Mouse (Mus musculus) limb, embryonic 11.5 days (tissue): ENCODE measurements around the gene Pkd1. TPM values are rescaled to one million over a fixed set of nuclear protein-coding genes. Genes with fewer than 3 reads are reported as not detected.
A peak's percentile ranks its signal among the peaks of the same experiment; 100 is the strongest.

Experiments used
- ATAC-seq: fragments of 200-750 bp; cut with Nextera tagmentation; 2 replicates; pipeline ENCODE4 v1.8.0; 2017; ENCODE audit warnings: low read depth; ENCODE audit not compliant: insufficient number of reproducible peaks, low FRiP score, low TSS enrichment
- DNase-seq: peaks from one replicate; pipeline ENCODE4 v3.0.0-alpha.2; 2015; ENCODE audit warnings: low spot score
- H3K27ac ChIP-seq: fragments of 300-500 bp; sonication (generic); replicated peaks from 2 replicates; pipeline ENCODE4 v1.5.1; 2014; ENCODE audit warnings: low read depth, mild to moderate bottlenecking, low read length
- H3K27me3 ChIP-seq: fragments of 300-500 bp; sonication (generic); 2 replicates; pipeline ENCODE4 v1.6.1; 2014; ENCODE audit warnings: mild to moderate bottlenecking, low read length, mixed read lengths; ENCODE audit not compliant: control insufficient read depth, insufficient read depth
- H3K36me3 ChIP-seq: fragments of 300-500 bp; sonication (generic); 2 replicates; pipeline ENCODE4 v1.6.1; 2014; ENCODE audit warnings: mild to moderate bottlenecking, low read length, moderate library complexity, mixed read lengths; ENCODE audit not compliant: control insufficient read depth, insufficient read depth
- H3K4me1 ChIP-seq: fragments of 300-500 bp; sonication (generic); 2 replicates; pipeline ENCODE4 v1.6.1; 2014; ENCODE audit warnings: low read length, mixed read lengths; ENCODE audit not compliant: control insufficient read depth, insufficient read depth
- H3K4me2 ChIP-seq: fragments of 300-500 bp; sonication (generic); 2 replicates; pipeline ENCODE4 v1.6.1; 2014; ENCODE audit warnings: low read depth, mild to moderate bottlenecking, moderate library complexity; ENCODE audit not compliant: severe bottlenecking
- H3K4me3 ChIP-seq: fragments of 300-500 bp; sonication (generic); 2 replicates; pipeline ENCODE4 v1.5.1; 2014; ENCODE audit warnings: low read depth, low read length
- H3K9ac ChIP-seq: fragments of 300-500 bp; sonication (generic); 2 replicates; pipeline ENCODE4 v1.6.1; 2014; ENCODE audit warnings: mild to moderate bottlenecking, low read length
- H3K9me3 ChIP-seq: fragments of 300-500 bp; sonication (generic); 2 replicates; pipeline ENCODE4 v1.6.1; 2016; ENCODE audit warnings: low read length; ENCODE audit not compliant: control insufficient read depth
- WGBS: fragments of 180-500 bp; shearing (Covaris S2); extraction: QIAGEN DNeasy Blood & Tissue Kit; methylation state at CpG from one replicate; pipeline ENCODE4 v1.1.7; 2014; 5-methylcytosine and 5-hydroxymethylcytosine counted together
- microRNA-seq: library from miRNA; unstranded; fragments of <30 nt; microRNA quantifications from one replicate; pipeline ENCODE4, GENCODE M21; 2016
- polyA plus RNA-seq: library from polyadenylated mRNA; unstranded; fragments of >200 nt; fragmentation: Nextera tagmentation; extraction: Ambion mirVana; gene quantifications from 2 replicates; pipeline ENCODE4 v1.2.1, GENCODE M21; 2014

Pkd1 gene
- polyA plus RNA-seq, 1 experiment from 2014 or later = 22.5 TPM

- Histone ChIP-seq H3K27ac (no peak overlapping the region), H3K36me3 (peaks cover 10% of the 10 kb centered on the region), H3K27me3 (no peaks in the 10 kb centered on the region), H3K4me3 (no peak overlapping the region), H3K9me3 (no peaks in the 10 kb centered on the region), H3K4me2 (no peak overlapping the region), H3K9ac (no peak overlapping the region), H3K4me1 (peaks cover 35% of the 10 kb centered on the region)
- DNase-seq (no peak), ATAC-seq (no peak)
- 62% methylated on average over 6 of the region's 6 CpGs for WGBS
These were observed 93.2 kb downstream of the Pkd1 start for GRCm38 (mm10) chr17:24642791-24643343.

GRCm38 (mm10) chr17:24644030-24644715, 94.5 kb downstream of the Pkd1 start:
- H3K4me3 ChIP-seq = no peak overlapping the region
- no peak overlapping the region for H3K4me2 ChIP-seq
- DNase-seq = no peak
- H3K27ac ChIP-seq = 0 out of 2 replicates have a peak overlapping the region, but pooled peaks have one; percentile 22
- H3K4me1 ChIP-seq = peaks cover 30% of the 10 kb centered on the region
- ATAC-seq = no peak
- 0 out of 2 replicates have a peak overlapping the region, but pooled peaks have one; percentile 39 for H3K9ac ChIP-seq
- no peaks in the 10 kb centered on the region for H3K27me3 ChIP-seq
- no peaks in the 10 kb centered on the region for H3K9me3 ChIP-seq
- WGBS = 45% methylated on average over 7 of the region's 7 CpGs
- peaks cover 10% of the 10 kb centered on the region for H3K36me3 ChIP-seq

- H3K4me3 ChIP-seq = no peak overlapping the region
- peaks cover 27% of the 10 kb centered on the region for H3K4me1 ChIP-seq
- H3K27me3 ChIP-seq = no peaks in the 10 kb centered on the region
- H3K9ac ChIP-seq = no peak overlapping the region
- no peak overlapping the region for H3K4me2 ChIP-seq
- ATAC-seq (no peak), DNase-seq (no peak)
- no peak overlapping the region for H3K27ac ChIP-seq
- H3K36me3 ChIP-seq = peaks cover 8% of the 10 kb centered on the region
- WGBS = 82% methylated on average over 9 of the region's 9 CpGs
- H3K9me3 ChIP-seq = no peaks in the 10 kb centered on the region
These were observed 95.5 kb downstream of the Pkd1 start for GRCm38 (mm10) chr17:24644875-24645721.

DNA sequence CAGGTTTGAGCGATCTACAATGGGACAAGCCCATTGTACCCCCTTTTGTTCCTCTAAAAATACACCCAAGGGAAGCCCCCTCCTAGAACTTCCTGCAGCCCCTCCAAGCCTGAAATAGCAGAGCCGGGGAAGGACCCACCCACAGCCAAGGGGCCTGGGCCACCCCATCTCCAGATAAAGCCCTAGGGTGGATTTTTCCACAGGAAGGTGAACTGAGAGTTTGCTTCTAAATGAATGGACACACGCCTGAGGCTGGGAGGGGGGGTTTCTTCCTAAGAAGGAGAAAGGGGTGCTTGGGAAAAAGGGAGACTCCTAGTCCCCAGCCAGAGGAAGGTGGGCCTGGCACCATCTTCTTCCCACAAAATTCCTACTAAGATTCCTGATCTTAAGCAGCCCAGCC, 96.3 kb downstream of the Pkd1 start:
- Histone ChIP-seq H3K9me3 (no peaks in the 10 kb centered on the region), H3K4me3 (no peak overlapping the region), H3K4me2 (no peak overlapping the region), H3K9ac (no peak overlapping the region), H3K27me3 (no peaks in the 10 kb centered on the region), H3K36me3 (peaks cover 6% of the 10 kb centered on the region; the same call in 1 of the 2 replicates), H3K4me1 (peaks cover 26% of the 10 kb centered on the region), H3K27ac (no peak overlapping the region)
- 89% methylated on average over 3 of the region's 3 CpGs for WGBS
- ATAC-seq (no peak), DNase-seq (no peak)

Small RNAs within 50 kb of the gene (microRNA-seq; reads per million reads assigned to microRNA genes)
- gene Gm24589 = not detected

Other genes with a start within 250 kb of the Pkd1 start
- gene Abca17, start 198.8 kb upstream of the Pkd1 start, polyA plus RNA-seq = not detected in 2 replicates
- 3.0 and 4.0 TPM in 2 replicates for gene Abca3, start 197.9 kb upstream of the Pkd1 start, polyA plus RNA-seq
- 409 and 410 TPM in 2 replicates for gene Rnps1, start 135.3 kb upstream of the Pkd1 start, polyA plus RNA-seq
- 90.0 and 91.7 TPM in 2 replicates for gene Eci1, start 123.2 kb upstream of the Pkd1 start, polyA plus RNA-seq
- 1.7 and 2.4 TPM in 2 replicates for gene Dnase1l2, start 106.7 kb upstream of the Pkd1 start, polyA plus RNA-seq
- 23.9 and 26.3 TPM in 2 replicates for gene E4f1, start 79.5 kb upstream of the Pkd1 start, polyA plus RNA-seq
- gene Pgp, start 79.4 kb upstream of the Pkd1 start, polyA plus RNA-seq = 64.1 and 67.3 TPM in 2 replicates
- 0.21 and 0.51 TPM in 2 replicates for gene Bricd5, start 76.0 kb upstream of the Pkd1 start, polyA plus RNA-seq
- 30.3 and 36.2 TPM in 2 replicates for gene Mlst8, start 70.8 kb upstream of the Pkd1 start, polyA plus RNA-seq
- 2.3 and 2.5 TPM in 2 replicates for gene Caskin1, start 61.2 kb upstream of the Pkd1 start, polyA plus RNA-seq
- 89.3 and 102 TPM in 2 replicates for gene Traf7, start 21.9 kb upstream of the Pkd1 start, polyA plus RNA-seq
- 1.8 and 3.1 TPM in 2 replicates for gene Rab26, start 15.6 kb upstream of the Pkd1 start, polyA plus RNA-seq
- 62.7 and 66.8 TPM in 2 replicates for gene Tsc2, start 82.8 kb downstream of the Pkd1 start, polyA plus RNA-seq
- gene Nthl1, start 82.8 kb downstream of the Pkd1 start, polyA plus RNA-seq = 19.5 and 23.2 TPM in 2 replicates
- gene Slc9a3r2, start 100.5 kb downstream of the Pkd1 start, polyA plus RNA-seq = 59.3 and 60.4 TPM in 2 replicates
- gene Npw, start 108.6 kb downstream of the Pkd1 start, polyA plus RNA-seq = 0.31 and 0.54 TPM in 2 replicates
- 36.3 and 42.0 TPM in 2 replicates for gene Zfp598, start 119.9 kb downstream of the Pkd1 start, polyA plus RNA-seq
- gene Syngr3, start 140.1 kb downstream of the Pkd1 start, polyA plus RNA-seq = 6.6 and 6.9 TPM in 2 replicates
- 53.0 and 63.3 TPM in 2 replicates for gene Gfer, start 146.3 kb downstream of the Pkd1 start, polyA plus RNA-seq
- 1.5 and 1.7 TPM in 2 replicates for gene Noxo1, start 146.4 kb downstream of the Pkd1 start, polyA plus RNA-seq
- gene Tbl3, start 157.8 kb downstream of the Pkd1 start, polyA plus RNA-seq = 120 and 121 TPM in 2 replicates
- gene Rnf151, start 168.2 kb downstream of the Pkd1 start, polyA plus RNA-seq = 0.16 TPM in 1 of 2 replicates, not detected in the other
- 1,548 and 1,633 TPM in 2 replicates for gene Rps2, start 168.3 kb downstream of the Pkd1 start, polyA plus RNA-seq
- 211 and 216 TPM in 2 replicates for gene Ndufb10, start 174.6 kb downstream of the Pkd1 start, polyA plus RNA-seq
- not detected in 2 replicates for gene Rpl3l, start 178.0 kb downstream of the Pkd1 start, polyA plus RNA-seq
- gene Msrb1, start 186.8 kb downstream of the Pkd1 start, polyA plus RNA-seq = 24.9 and 27.0 TPM in 2 replicates
- 3.1 and 3.4 TPM in 2 replicates for gene Hs3st6, start 203.2 kb downstream of the Pkd1 start, polyA plus RNA-seq